Mouse (Mus musculus): Measurements from ENCODE around the gene Snrpa1. TPM values are rescaled to one million over a fixed set of nuclear protein-coding genes. Genes with fewer than 3 reads are reported as not detected.

Gene Snrpa1
- total and polyA plus RNA-seq, 3 experiments = 92.9 to 157 (median 130) TPM

DNA sequence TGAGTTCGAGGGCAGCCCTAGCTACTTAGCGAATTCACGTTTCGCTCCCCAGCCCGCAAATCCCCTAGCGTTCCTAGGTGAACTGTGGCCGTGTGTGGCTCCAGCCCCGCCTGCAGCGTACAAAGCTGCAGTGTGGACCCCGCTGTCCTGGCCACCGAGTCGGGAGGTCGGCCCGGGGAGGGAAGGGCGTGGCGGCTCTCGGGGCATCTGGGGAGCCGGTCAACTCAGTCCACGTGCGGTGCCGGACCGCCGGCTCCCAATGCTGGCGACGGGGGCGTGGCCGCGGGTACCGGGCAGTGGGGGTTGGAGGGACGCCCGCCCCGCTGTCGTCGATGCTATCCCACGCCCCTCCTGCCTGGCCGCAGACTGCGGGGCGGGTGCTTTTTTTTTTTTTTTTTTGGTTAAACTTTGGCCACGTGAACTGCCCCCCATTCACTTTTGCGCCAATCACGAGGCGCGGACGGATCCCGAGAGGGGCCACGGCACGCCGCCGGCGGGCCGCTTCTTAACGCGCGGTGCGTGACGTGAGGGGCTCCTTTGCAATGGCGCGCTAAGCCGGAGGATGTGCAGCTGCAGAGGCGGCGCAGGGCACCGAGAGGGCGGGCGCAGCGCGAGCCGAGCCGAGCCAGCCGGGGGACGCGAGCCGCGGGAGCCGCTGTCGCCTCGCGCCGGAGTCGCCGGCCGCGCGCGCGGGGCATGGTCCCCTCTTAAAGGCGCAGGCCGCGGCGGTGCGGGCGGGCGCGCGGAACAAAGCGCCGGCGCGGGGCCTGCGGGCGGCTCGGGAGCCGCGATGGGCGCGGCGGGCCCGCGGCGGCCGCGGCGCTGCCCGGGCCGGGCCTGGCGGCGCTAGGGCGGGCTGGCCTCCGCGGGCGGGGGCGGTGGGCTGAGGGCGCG lies 50.4 kb downstream of the Snrpa1 start, which contains the start of gene Chsy1:
Chsy1 (plus strand) TSS at position 555 of the 894 bp plus-strand sequence.
- ATAC-seq (ENCODE audit: extremely low read depth, insufficient number of reproducible peaks, low FRiP score, poor library complexity, severe bottlenecking) (0 out of 2 replicates have a peak, but pooled peaks have one; percentile 16), DNase-seq (ENCODE audit: low spot score) (peak; percentile 81)

DNA sequence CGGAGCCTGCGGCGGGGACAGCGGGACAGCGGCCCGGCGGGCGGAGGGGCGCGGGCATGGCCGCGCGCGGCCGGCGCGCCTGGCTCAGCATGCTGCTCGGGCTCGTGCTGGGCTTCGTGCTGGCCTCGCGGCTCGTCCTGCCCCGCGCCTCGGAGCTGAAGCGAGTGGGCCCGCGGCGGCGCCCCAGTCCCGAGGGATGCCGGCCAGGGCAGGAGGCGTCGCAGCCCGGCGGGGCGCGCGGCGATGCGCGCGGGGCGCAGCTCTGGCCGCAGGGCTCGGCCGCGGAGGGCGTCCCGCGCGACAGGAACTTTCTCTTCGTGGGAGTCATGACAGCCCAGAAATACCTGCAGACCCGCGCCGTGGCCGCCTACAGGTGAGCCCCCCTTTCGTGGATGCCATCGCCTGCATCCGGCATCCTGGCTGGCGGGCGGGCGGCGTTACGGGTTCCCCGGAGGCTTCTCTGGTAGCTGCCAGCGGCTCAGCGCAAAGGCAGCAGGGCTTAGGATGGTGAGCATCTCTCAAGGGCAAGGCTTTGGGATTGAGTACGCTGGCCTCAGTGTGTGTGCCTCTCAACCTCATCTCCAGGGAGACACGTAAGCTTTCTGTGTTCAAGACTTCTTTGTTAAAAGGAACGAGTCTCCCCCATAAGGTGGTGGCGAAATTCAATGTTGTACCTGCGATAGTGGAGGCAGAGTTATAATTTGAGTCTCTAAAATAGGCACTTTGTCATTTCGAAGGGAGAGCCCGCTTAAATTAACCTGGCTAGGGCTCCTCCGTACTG lies 51.2 kb downstream of the Snrpa1 start:
- peaks cover 11% of the 10 kb centered on the region for H3K36me3 ChIP-seq (replicated peaks)
- no peaks in the 10 kb centered on the region for H3K9me3 ChIP-seq (replicated peaks)
- ATAC-seq (ENCODE audit: extremely low read depth, insufficient number of reproducible peaks, low FRiP score, poor library complexity, severe bottlenecking) (no peak), DNase-seq (ENCODE audit: low spot score) (peak; percentile 33)
- H3K4me1 ChIP-seq (ENCODE audit: insufficient read depth, low read depth, low read length) = peaks cover 67% of the 10 kb centered on the region
- H3K27me3 ChIP-seq (ENCODE audit: insufficient read depth, low read length) = peaks cover 18% of the 10 kb centered on the region
- TF ChIP-seq TAL1 (conservative IDR thresholded peaks at IDR 0.05; ENCODE audit: low read depth, low read length) (no peak), GATA2 (IDR thresholded peaks at IDR 0.05; ENCODE audit: borderline replicate concordance, low read depth, low read length) (no peak), POLR2AphosphoS5 (IDR thresholded peaks at IDR 0.05; ENCODE audit: insufficient replicate concordance, low read depth, low read length) (no peak), GATA1 (IDR thresholded peaks at IDR 0.05; ENCODE audit: borderline replicate concordance, low read length) (no peak), CTCF (IDR thresholded peaks at IDR 0.05; ENCODE audit: low read depth, low read length) (no peak)
- H3K4me3 ChIP-seq (ENCODE audit: low read depth, low read length) = peak overlapping the region; percentile 84

More for the DNA sequence above, 50.4 kb downstream of the Snrpa1 start, which contains the start of gene Chsy1:
- no peaks in the 10 kb centered on the region for H3K9me3 ChIP-seq (replicated peaks)
- H3K36me3 ChIP-seq (replicated peaks) = peaks cover 3% of the 10 kb centered on the region
- H3K4me1 ChIP-seq (ENCODE audit: insufficient read depth, low read depth, low read length) = peaks cover 59% of the 10 kb centered on the region
- TF ChIP-seq POLR2AphosphoS5 (IDR thresholded peaks at IDR 0.05; ENCODE audit: insufficient replicate concordance, low read depth, low read length) (no peak), CTCF (IDR thresholded peaks at IDR 0.05; ENCODE audit: low read depth, low read length) (no peak), GATA2 (IDR thresholded peaks at IDR 0.05; ENCODE audit: borderline replicate concordance, low read depth, low read length) (no peak), TAL1 (conservative IDR thresholded peaks at IDR 0.05; ENCODE audit: low read depth, low read length) (no peak), GATA1 (IDR thresholded peaks at IDR 0.05; ENCODE audit: borderline replicate concordance, low read length) (no peak)
- peaks cover 22% of the 10 kb centered on the region for H3K27me3 ChIP-seq (ENCODE audit: insufficient read depth, low read length)
- peak within 1 kb of the TSS; percentile 84 for H3K4me3 ChIP-seq (ENCODE audit: low read depth, low read length)

- ATAC-seq (ENCODE audit: extremely low read depth, insufficient number of reproducible peaks, low FRiP score, poor library complexity, severe bottlenecking) = no peak
- Histone ChIP-seq H3K9me3 (replicated peaks) (no peaks in the 10 kb centered on the region), H3K4me3 (ENCODE audit: low read depth, low read length) (peak overlapping the region; percentile 84), H3K36me3 (replicated peaks) (peaks cover 11% of the 10 kb centered on the region), H3K27me3 (ENCODE audit: insufficient read depth, low read length) (peaks cover 12% of the 10 kb centered on the region), H3K4me1 (ENCODE audit: insufficient read depth, low read depth, low read length) (peaks cover 74% of the 10 kb centered on the region)
- DNase-seq (ENCODE audit: low spot score) = no peak
- TF ChIP-seq POLR2AphosphoS5 (IDR thresholded peaks at IDR 0.05; ENCODE audit: insufficient replicate concordance, low read depth, low read length) (no peak), GATA2 (IDR thresholded peaks at IDR 0.05; ENCODE audit: borderline replicate concordance, low read depth, low read length) (no peak), CTCF (IDR thresholded peaks at IDR 0.05; ENCODE audit: low read depth, low read length) (no peak), GATA1 (IDR thresholded peaks at IDR 0.05; ENCODE audit: borderline replicate concordance, low read length) (no peak), TAL1 (conservative IDR thresholded peaks at IDR 0.05; ENCODE audit: low read depth, low read length) (no peak)
These were observed 51.9 kb downstream of the Snrpa1 start for GRCm38 (mm10) chr7:66110636-66111112.

DNA sequence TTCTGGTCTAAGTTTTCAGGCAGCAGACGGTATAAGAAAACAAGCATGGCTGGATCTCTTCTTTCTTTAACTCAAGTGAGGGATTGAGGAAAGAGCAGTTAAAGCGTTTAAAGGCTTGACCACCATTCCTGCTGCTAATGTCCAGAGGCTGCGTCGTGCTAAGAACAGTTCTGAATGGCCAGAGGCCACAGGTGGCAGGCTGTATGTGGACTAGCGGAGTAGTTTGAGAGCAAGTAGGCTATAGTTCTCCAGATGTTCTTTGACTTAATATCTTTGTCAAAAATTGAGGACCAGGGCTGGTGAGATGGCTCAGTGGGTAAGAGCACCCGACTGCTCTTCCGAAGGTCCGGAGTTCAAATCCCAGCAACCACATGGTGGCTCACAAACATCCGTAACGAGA lies 52.4 kb downstream of the Snrpa1 start:
- peaks cover 79% of the 10 kb centered on the region for H3K4me1 ChIP-seq (ENCODE audit: insufficient read depth, low read depth, low read length)
- H3K27me3 ChIP-seq (ENCODE audit: insufficient read depth, low read length) = peaks cover 10% of the 10 kb centered on the region
- no peak for TF ChIP-seq CTCF (IDR thresholded peaks at IDR 0.05; ENCODE audit: low read depth, low read length)
- no peak for TF ChIP-seq POLR2AphosphoS5 (IDR thresholded peaks at IDR 0.05; ENCODE audit: insufficient replicate concordance, low read depth, low read length)
- TF ChIP-seq GATA1 (IDR thresholded peaks at IDR 0.05; ENCODE audit: borderline replicate concordance, low read length) = no peak
- TF ChIP-seq TAL1 (conservative IDR thresholded peaks at IDR 0.05; ENCODE audit: low read depth, low read length) = no peak
- TF ChIP-seq GATA2 (IDR thresholded peaks at IDR 0.05; ENCODE audit: borderline replicate concordance, low read depth, low read length) = no peak
- H3K36me3 ChIP-seq (replicated peaks) = peaks cover 13% of the 10 kb centered on the region
- no peak for DNase-seq (ENCODE audit: low spot score)
- peak overlapping the region; percentile 84; the same call in 1 of the 2 replicates for H3K4me3 ChIP-seq (ENCODE audit: low read depth, low read length)
- no peak for ATAC-seq (ENCODE audit: extremely low read depth, insufficient number of reproducible peaks, low FRiP score, poor library complexity, severe bottlenecking)
- no peaks in the 10 kb centered on the region for H3K9me3 ChIP-seq (replicated peaks)

DNA sequence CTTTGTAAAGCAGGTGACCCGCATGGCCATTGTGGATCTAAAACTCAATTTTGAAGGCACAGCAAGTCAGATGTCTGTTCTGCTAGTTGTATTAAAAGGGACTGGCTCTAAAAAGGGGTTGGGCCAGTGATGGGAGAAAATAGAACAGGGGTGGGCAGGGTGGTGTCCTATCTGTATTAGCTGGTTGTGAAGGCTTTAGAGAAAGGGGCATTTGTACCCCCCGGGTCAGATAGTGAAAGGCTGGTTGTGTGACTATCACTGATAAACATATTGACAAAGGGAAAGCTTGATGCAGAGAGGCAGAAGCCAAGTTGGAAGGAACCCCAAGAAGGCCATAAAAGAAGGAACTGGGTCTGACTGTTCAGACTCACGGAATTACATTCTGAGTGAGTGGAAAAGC lies 54.8 kb downstream of the Snrpa1 start:
- H3K4me1 ChIP-seq (ENCODE audit: insufficient read depth, low read depth, low read length) = peaks cover 86% of the 10 kb centered on the region
- no peak overlapping the region; the same call in 1 of the 2 replicates for H3K4me3 ChIP-seq (ENCODE audit: low read depth, low read length)
- DNase-seq (ENCODE audit: low spot score) (no peak), ATAC-seq (ENCODE audit: extremely low read depth, insufficient number of reproducible peaks, low FRiP score, poor library complexity, severe bottlenecking) (peak; percentile 17; the same call in 1 of the 2 replicates)
- no peaks in the 10 kb centered on the region for H3K9me3 ChIP-seq (replicated peaks)
- TF ChIP-seq GATA1 (IDR thresholded peaks at IDR 0.05; ENCODE audit: borderline replicate concordance, low read length) (no peak), CTCF (IDR thresholded peaks at IDR 0.05; ENCODE audit: low read depth, low read length) (no peak), GATA2 (IDR thresholded peaks at IDR 0.05; ENCODE audit: borderline replicate concordance, low read depth, low read length) (no peak), POLR2AphosphoS5 (IDR thresholded peaks at IDR 0.05; ENCODE audit: insufficient replicate concordance, low read depth, low read length) (no peak), TAL1 (conservative IDR thresholded peaks at IDR 0.05; ENCODE audit: low read depth, low read length) (peak; percentile 46)
- no peaks in the 10 kb centered on the region; the same call in 1 of the 2 replicates for H3K27me3 ChIP-seq (ENCODE audit: insufficient read depth, low read length)
- peaks cover 22% of the 10 kb centered on the region for H3K36me3 ChIP-seq (replicated peaks)
